Mouse (Mus musculus) CH12.LX (cell line): Measurements from ENCODE around the gene Gfod2. TPM values are rescaled to one million over a fixed set of nuclear protein-coding genes. Genes with fewer than 3 reads are reported as not detected.

Experiments used
- DNase-seq: peaks from one replicate; pipeline ENCODE4 v3.0.0-alpha.2; 2013; ENCODE audit errors: extremely low read depth
- H3K27ac ChIP-seq: 2 replicates; pipeline ENCODE4 v1.5.1; 2012; ENCODE audit warnings: low read depth, mild to moderate bottlenecking, control low read depth, moderate library complexity; ENCODE audit not compliant: insufficient read depth
- H3K27me3 ChIP-seq: replicated peaks from 2 replicates; pipeline ENCODE3; 2012; ENCODE audit warnings: inconsistent platforms
- H3K36me3 ChIP-seq, 2 experiments: replicated peaks in 1 of 2; 2 replicates each; pipeline versions ENCODE3 to v1.6.1; 2012; ENCODE audit warnings: inconsistent platforms in 1 of 2, low read length in 1 of 2, mild to moderate bottlenecking in 1 of 2, mixed read lengths in 1 of 2, moderate library complexity in 1 of 2; ENCODE audit not compliant: control insufficient read depth in 1 of 2, insufficient read depth in 1 of 2
- H3K4me1 ChIP-seq, 2 experiments: 2 replicates each; pipeline ENCODE4 v1.6.1; 2012; ENCODE audit warnings: inconsistent platforms in 1 of 2, moderate library complexity in 1 of 2; ENCODE audit not compliant: insufficient read depth in 2 of 2, control insufficient read depth in 1 of 2
- H3K4me2 ChIP-seq: 2 replicates; pipeline ENCODE4 v1.6.1; 2012; ENCODE audit warnings: low read depth, mild to moderate bottlenecking, control low read depth; ENCODE audit not compliant: poor library complexity, insufficient read depth, severe bottlenecking
- H3K4me3 ChIP-seq, 3 experiments: fragments of 150-350 bp in 1 of 3; sonication (generic) in 1 of 3; replicated peaks in 1 of 3; 2 replicates each; pipeline versions ENCODE3 to v1.5.1; 2011 to 2012; ENCODE audit warnings: low read depth in 2 of 3, low read length in 2 of 3, mild to moderate bottlenecking in 2 of 3, moderate library complexity in 2 of 3, control low read depth in 1 of 3, improper control_type of control experiment in 1 of 3, inconsistent platforms in 1 of 3, mixed read lengths in 1 of 3; ENCODE audit not compliant: poor library complexity in 1 of 3
- H3K79me2 ChIP-seq: replicated peaks from 2 replicates; pipeline ENCODE4 v1.6.1; 2012; ENCODE audit warnings: mild to moderate bottlenecking, moderate library complexity; ENCODE audit not compliant: control insufficient read depth, poor library complexity, insufficient read depth, severe bottlenecking; ENCODE audit errors: extremely low read depth
- H3K9ac ChIP-seq: 2 replicates; pipeline ENCODE4 v1.6.1; 2012; ENCODE audit warnings: low read depth, mild to moderate bottlenecking, control low read depth, moderate library complexity; ENCODE audit not compliant: insufficient read depth
- H3K9me3 ChIP-seq: replicated peaks from 2 replicates; pipeline ENCODE3; 2012; ENCODE audit warnings: low read length, inconsistent platforms, mixed read lengths
- E2F4 ChIP-seq: IDR thresholded peaks from 2 replicates; pipeline ENCODE4 v1.6.1; 2011; ENCODE audit warnings: low read depth, low read length, improper control_type of control experiment; ENCODE audit not compliant: insufficient replicate concordance
- EP300 ChIP-seq: IDR thresholded peaks from 2 replicates; pipeline ENCODE4 v1.6.1; 2011; ENCODE audit warnings: low read length, improper control_type of control experiment
- IRF4 ChIP-seq: IDR thresholded peaks from 2 replicates; pipeline ENCODE4 v1.6.1; 2014; ENCODE audit warnings: low read depth, mild to moderate bottlenecking, inconsistent platforms, low read length, improper control_type of control experiment
- JUN ChIP-seq: IDR thresholded peaks from 2 replicates; pipeline ENCODE4 v1.6.1; 2011; ENCODE audit warnings: low read depth, mild to moderate bottlenecking, low read length, improper control_type of control experiment, moderate library complexity; ENCODE audit not compliant: insufficient read depth
- JUND ChIP-seq: conservative IDR thresholded peaks from 2 replicates; pipeline ENCODE4 v1.6.1; 2011; ENCODE audit warnings: low read depth, low read length, improper control_type of control experiment
- MXI1 ChIP-seq: IDR thresholded peaks from 2 replicates; pipeline ENCODE4 v1.6.1; 2011; ENCODE audit warnings: mild to moderate bottlenecking, low read depth, low read length, improper control_type of control experiment
- MYC ChIP-seq: IDR thresholded peaks from 2 replicates; pipeline ENCODE4 v1.6.1; 2011; ENCODE audit warnings: low read depth, mild to moderate bottlenecking, improper control_type of control experiment, low read length
- PAX5 ChIP-seq: IDR thresholded peaks from 2 replicates; pipeline ENCODE4 v1.6.1; 2012; ENCODE audit warnings: low read length, inconsistent platforms, mixed read lengths
- RAD21 ChIP-seq: IDR thresholded peaks from 2 replicates; pipeline ENCODE4 v1.6.1; 2011; ENCODE audit warnings: low read depth, mild to moderate bottlenecking, low read length, improper control_type of control experiment, moderate library complexity
- SIN3A ChIP-seq: IDR thresholded peaks from 2 replicates; pipeline ENCODE4 v1.6.1; 2012; ENCODE audit warnings: low read length, improper control_type of control experiment, inconsistent platforms
- SMC3 ChIP-seq: IDR thresholded peaks from 2 replicates; pipeline ENCODE4 v1.6.1; 2011; ENCODE audit warnings: low read depth, low read length, improper control_type of control experiment
- UBTF ChIP-seq: IDR thresholded peaks from 2 replicates; pipeline ENCODE4 v1.6.1; 2012; ENCODE audit warnings: low read depth, mild to moderate bottlenecking, inconsistent platforms, low read length, improper control_type of control experiment, moderate library complexity
- USF2 ChIP-seq: conservative IDR thresholded peaks from 2 replicates; pipeline ENCODE4 v1.6.1; 2011; ENCODE audit warnings: low read depth, low read length, improper control_type of control experiment
- ZC3H11A ChIP-seq: IDR thresholded peaks from 2 replicates; pipeline ENCODE4 v1.6.1; 2012; ENCODE audit warnings: low read depth, mild to moderate bottlenecking, inconsistent platforms, low read length, improper control_type of control experiment
- dilution Hi-C: fragments of 300-500 bp; cut with MboI; formaldehyde crosslinking; loops from 2 replicates; pipeline ENCODE4 v1.14.3; 2020; ENCODE audit warnings: low sequenced_read_pairs; ENCODE audit not compliant: extremely low pct_unique_long_range_greater_than_20kb, extremely low pct_ligation_motif_present
- in situ Hi-C: fragments of 300-500 bp; cut with MboI; formaldehyde crosslinking; loops from 3 replicates; pipeline ENCODE4 v1.14.3; 2019; ENCODE audit warnings: low sequenced_read_pairs, low pct_ligation_motif_present, low pct_unique_long_range_greater_than_20kb, mixed read lengths
- polyA plus RNA-seq: library from polyadenylated mRNA; unstranded; fragments of >175 nt; gene quantifications from 2 replicates; pipeline ENCODE4 v1.2.1, GENCODE M21; 2012; ENCODE audit warnings: low read depth; ENCODE audit not compliant: insufficient read length
- total RNA-seq, 2 experiments: library from RNA; depleted of rRNA; stranded (reverse); fragments of 300-350 nt in 1 of 2; fragments of >200 nt in 1 of 2; gene quantifications; 2 replicates each; pipeline ENCODE4 v1.2.3; 2012 to 2014

Gfod2 gene
- total and polyA plus RNA-seq, 3 experiments: 1.7 to 3.1 (median 3.1) TPM

DNA sequence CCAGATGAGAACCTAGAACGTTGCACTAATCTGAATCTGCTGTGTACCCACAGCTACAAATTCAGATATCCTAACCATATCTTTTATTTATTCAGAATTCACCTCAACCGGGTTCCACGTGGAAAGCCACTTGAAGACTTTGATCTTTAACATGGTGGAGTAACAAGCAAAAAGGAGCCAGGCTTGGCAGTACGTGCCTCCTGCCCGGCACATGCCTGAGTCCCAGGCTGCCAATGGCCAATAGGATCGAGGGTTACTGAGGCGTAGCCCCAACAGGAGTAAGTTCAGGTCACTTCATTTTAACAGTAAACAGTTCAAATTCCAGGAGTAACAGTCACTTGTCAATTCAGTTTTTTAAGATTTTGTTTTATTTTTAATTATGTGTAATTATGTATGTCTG is 46.3 kb upstream of the Gfod2 start:
- peaks cover 15 to 48% of the 10 kb centered on the region in 2 experiments for H3K4me1 ChIP-seq
- H3K9ac ChIP-seq: no peak overlapping the region
- no peak for DNase-seq
- in situ Hi-C loops (no loop called here), dilution Hi-C loops (no loop called here)
- peaks cover 0 to 48% of the 10 kb centered on the region in 2 experiments for H3K36me3 ChIP-seq
- H3K27me3 ChIP-seq: no peaks in the 10 kb centered on the region
- TF ChIP-seq SIN3A: no peak
- TF ChIP-seq UBTF: no peak
- TF ChIP-seq ZC3H11A: no peak
- H3K27ac ChIP-seq: no peak overlapping the region
- no peak overlapping the region for H3K4me2 ChIP-seq
- no peak overlapping the region for H3K4me3 ChIP-seq
- H3K79me2 ChIP-seq: peaks cover 20% of the 10 kb centered on the region
- no peaks in the 10 kb centered on the region for H3K9me3 ChIP-seq

DNA sequence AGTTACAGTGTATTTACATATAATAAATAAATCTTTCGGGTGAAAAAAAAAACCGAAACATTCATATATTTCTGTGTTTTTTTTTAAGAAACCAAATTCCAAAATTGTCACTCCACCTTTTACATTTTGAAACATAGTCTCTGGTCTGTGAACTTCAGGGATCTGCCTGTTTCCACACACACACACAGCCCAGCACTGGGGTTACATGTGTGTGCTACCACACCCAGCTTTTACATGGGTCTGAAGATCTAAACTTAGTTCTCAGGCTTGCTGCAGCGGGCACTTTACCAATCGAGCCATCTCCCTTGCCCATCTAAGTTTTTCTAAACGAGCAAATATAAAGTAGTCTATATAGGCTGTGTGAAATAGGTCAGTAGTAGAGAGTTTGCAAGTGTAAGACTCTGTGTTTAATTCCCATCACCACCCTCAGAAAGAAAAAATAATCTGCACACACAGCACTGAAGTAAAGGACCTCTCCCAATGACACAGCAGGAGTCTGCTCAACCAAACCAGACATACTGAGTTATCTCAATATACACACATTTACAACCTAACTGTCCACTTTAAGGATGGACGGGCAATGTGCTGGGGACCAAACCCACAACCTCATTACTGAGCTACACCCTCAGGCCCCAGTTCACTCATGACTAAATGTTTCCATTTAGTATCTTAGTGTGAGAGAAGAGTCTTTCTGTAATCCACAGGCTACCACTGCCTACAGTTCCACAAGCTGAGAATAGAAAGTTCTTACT is 42.9 kb upstream of the Gfod2 start:
- TF ChIP-seq PAX5 (no peak), JUND (peak; percentile 84), MYC (no peak), MXI1 (no peak), E2F4 (no peak), SMC3 (no peak), RAD21 (no peak), IRF4 (0 out of 2 replicates have a peak, but pooled peaks have one; percentile 34), EP300 (peak; percentile 47), USF2 (no peak), JUN (peak; percentile 78)
- no peak overlapping the region; the same call in 1 of the 2 replicates for H3K4me2 ChIP-seq
- DNase-seq: peak; percentile 29
- in situ Hi-C loops (no loop called here), dilution Hi-C loops (no loop called here)
- H3K27ac ChIP-seq: no peak overlapping the region
- H3K9me3 ChIP-seq: no peaks in the 10 kb centered on the region
- no peak overlapping the region for H3K4me3 ChIP-seq
- H3K36me3 ChIP-seq: peaks cover 0 to 53% of the 10 kb centered on the region in 2 experiments
- no peaks in the 10 kb centered on the region; the same call in 1 of the 2 replicates for H3K79me2 ChIP-seq
- H3K27me3 ChIP-seq: no peaks in the 10 kb centered on the region
- H3K9ac ChIP-seq: no peak overlapping the region
- H3K4me1 ChIP-seq: peaks cover 7 to 28% of the 10 kb centered on the region in 2 experiments
